Mouse (Mus musculus) layer of hippocampus, adult 8-10 months (tissue): ENCODE measurements around the gene Herc1. TPM values are rescaled to one million over a fixed set of nuclear protein-coding genes. Genes with fewer than 3 reads are reported as not detected.

Source experiments
- DNase-seq, 2 experiments: peaks; one replicate each; pipeline ENCODE4 v3.0.0; 2022; ENCODE audit warnings: low spot score in 2 of 2
- total RNA-seq, 4 experiments: library from RNA; stranded (reverse); gene quantifications; 2 replicates each; pipeline ENCODE4 v1.2.4; 2022

Herc1 gene
- total RNA-seq, 4 experiments from 2014 or later, result 102 to 128 (median 112) TPM

DNA sequence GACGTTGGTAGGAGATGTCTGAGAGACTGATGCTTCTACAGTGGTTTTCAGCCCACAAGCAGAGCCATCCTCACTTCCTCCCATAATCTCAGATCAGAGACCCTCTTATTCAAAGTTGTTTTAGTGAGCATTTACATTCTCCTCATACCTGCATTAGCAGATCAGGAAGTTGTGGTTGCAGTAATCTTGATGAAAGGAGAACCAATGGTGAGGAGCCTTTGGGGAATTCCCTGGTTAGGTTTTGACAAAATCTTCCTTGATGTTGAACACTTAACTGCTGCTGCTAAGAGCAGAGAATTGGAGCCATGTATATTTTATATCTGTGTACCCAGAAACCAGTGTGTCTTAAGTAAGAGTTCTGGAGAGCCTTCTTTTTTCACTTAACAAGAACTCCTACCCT lies 142.1 kb downstream of the Herc1 start:
- DNase-seq, result no peak

DNA sequence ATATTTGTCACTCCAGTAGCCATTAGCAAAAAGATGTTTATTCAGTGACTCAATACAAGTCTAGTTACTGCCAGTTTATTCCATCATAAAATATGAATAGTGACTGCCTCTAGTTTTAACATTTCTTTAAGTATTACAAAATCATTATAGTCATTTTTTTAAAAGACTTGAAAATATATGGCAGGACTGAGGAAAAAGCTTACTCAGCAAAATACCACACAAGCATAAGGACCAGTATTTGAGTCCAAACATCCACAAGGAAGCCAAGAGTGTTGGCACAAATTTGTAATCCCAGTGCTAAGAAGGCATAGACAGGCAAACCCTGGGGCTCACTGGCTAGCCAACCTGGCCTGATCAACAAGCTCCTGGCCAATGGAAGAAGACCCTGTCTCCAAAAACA lies 143.7 kb downstream of the Herc1 start:
- no peak for DNase-seq

DNA sequence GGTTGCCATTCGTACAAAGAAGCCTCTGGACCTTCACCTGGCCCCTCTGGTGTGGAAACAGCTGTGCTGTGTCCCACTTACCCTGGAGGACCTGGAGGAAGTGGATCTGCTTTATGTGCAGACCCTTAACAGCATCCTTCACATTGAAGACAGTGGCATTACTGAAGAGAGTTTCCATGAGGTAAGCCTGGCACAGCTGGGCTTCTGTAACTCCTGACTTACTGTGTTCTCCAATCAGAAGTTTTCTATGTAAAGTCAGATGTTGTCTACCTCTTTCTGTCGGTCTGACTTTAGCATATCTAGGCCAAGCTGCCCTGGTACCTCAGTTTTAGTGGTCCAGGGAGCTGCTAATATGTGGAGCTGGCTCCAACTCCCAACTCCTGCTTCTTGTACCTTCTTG lies 151.0 kb downstream of the Herc1 start:
- DNase-seq, result no peak

DNA sequence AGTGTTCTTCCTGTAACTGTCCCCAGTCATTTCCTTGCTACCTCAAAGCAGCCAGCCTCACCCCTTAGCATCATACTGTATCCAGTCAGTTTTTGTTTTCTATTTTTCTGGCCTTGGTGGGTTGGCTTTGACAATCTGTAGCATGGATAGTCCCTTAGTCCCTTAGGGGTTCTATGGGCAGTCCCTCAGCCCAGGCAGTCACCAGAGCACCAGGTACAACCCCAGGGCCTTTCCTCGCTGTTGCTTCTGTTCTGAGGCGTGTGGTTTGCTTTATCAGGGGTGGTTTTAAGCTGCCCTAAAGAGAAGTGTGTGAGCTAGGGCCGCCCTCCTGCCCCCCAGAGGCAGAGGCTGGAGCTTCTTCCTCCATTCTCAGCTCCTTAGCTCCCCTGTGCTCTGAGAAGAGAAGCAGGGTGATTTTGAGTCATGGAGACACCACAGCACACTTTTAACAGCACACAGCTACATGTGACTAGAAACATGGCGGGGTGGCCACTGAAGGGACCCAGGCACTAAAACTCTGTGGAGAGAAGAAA lies 153.7 kb downstream of the Herc1 start:
- DNase-seq, result no peak

DNA sequence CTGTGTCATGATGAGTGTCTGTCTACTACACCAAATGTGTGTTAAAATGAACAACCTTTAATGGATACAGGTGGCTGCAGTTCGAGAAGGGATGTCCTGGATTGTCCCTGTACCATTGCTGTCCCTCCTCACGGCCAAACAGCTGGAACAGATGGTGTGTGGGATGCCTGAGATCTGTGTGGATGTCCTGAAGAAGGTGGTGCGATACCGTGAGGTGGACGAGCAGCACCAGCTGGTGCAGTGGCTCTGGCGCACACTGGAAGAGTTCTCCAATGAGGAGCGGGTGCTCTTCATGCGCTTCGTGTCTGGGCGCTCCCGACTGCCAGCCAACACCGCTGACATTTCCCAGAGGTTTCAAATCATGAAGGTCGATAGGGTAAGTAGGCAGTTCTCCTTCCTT lies 154.3 kb downstream of the Herc1 start:
- DNase-seq, result peak in 1 of 2 experiments; percentile 55

DNA sequence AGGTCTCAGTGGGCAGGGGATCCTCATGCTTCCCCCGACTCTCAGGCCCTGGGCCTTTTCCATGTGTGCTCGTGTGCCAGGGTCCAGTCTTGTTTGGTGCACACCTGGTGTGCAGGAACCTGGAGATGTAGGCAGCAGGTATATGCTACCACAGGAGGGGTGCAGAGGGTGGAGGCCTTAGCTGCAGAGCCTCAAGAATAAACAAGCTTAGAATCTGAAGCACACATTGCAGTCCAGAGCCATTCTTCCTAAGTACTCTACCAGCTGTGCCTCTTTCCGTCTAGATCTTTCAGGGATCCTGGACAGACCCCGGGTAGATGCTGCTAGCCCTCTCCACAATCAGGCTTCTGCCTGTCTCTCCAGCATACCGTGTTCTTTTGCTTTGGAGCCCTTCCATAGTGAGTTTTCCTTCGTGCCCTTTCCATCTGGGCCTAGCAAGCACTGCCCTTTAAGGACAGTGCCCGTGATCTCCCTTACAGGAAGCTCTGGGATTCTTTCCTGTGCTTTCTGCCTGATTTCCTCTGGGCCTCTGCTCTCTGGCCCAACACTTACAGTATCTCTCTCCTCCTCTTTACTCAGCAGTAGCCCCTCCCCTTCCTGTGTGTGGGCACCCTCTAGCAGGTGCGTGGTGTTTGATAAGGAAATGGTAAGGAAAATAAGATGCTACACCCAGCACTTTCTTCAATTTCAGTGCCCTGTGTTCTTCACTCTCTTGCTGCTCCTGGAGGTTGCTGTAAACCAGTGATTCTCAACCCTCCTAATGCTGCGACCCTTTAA lies 155.1 kb downstream of the Herc1 start:
- no peak for DNase-seq

DNA sequence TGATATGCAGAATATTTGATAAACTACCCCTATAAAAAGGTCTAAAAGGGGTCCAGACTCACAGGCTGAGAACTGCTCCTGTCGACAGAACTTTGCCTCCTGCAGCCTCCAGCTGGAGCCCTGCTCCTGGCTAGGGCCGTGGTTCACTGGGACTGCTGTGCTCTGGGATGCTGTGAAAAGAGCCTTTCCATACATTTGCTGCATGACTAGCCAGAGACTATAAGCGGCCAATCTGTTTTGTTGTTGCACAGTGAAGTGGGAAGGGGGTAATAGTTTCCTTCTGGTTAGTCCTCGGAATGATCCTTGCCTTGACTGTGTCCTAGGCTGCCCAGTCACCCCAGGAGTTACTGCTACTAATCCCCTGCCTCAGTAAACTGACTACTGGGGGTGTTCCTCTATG lies 155.8 kb downstream of the Herc1 start:
- DNase-seq, result no peak

DNA sequence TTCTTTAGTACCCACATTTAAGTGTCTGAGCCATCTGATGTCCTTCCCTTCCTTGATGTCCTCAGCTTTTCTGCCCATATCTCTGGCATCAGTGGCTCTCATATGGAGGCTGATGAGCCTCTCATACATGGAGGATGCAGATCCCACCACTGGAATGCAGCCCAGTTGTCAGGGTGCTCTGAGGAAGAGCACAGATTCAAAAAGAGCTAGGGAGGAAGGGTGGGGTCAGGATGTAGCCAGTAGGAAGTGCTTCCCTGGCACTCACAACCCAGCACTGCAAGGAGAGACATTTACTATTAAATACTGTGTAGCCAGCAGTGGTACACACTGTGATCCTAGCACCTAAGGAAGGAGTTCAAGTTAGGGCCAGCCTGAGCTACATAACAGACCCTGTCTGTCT lies 156.2 kb downstream of the Herc1 start:
- no peak for DNase-seq

DNA sequence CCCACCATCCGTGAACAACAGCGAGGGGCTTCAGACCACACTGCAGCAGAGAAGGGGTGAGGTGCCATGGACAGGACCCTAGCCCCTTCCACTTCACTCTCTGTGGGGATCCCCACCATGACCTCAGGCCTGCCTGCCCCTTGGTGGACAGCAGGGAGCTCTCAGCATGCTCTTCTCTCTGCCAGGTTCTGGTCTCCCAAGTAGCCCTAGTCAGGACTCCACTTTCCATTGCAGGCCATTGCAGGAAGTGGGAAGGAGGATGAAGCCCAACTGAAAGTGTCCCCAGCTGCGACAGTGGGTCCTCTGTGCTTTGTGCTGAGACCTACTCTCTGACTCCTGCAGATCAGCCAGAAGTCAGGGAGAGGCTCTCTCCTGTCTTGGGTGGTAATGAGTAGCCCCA lies 157.4 kb downstream of the Herc1 start:
- no peak for DNase-seq

DNA sequence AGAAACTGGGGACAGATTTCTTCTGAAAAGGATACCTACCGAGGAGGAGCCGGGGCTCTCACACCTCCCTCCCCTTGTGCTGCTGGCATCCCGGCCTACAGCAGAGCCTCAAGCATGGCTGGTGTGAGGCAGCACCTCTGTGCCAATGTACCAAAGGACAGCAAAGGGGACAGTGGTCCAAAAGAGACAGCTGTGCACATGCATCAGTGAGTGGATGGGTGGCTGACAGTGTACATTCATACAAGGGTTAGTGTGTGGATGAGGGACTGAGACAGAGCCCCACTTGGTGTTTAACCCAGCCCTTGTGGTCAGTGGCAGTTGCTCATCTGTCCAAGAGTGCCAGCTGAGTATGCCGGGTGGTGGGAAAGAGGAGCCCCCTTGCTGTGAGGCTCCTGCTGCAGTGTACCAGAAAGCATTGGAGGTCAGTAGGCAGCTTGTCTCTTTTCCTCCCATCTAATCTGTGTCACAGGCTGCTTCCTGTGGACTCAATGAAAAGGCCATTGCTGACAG lies 158.7 kb downstream of the Herc1 start:
- no peak for DNase-seq

DNA sequence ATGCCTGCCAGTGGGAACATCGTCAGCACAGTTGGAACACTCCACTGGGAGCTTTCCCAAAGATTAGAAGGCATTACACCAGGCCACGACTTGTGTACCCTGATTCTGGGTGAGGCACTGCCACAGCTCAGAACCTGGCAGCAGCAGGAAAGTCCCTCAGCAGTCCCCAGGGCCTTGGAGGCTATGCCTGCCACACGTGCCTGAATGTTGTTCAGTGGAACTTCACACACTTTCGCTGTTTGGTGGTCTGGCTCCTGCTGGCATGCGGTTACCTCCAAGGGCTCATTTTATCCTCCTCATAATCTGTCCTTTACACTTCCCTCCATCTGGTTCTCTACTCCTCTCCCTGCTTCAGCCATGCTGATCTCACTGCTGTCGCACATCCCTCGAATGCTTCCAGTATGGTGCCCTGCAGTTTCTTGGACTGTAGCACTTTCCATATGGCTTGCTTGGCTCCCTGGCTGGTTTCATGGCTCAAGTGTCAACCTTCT lies 160.1 kb downstream of the Herc1 start:
- no peak for DNase-seq

DNA sequence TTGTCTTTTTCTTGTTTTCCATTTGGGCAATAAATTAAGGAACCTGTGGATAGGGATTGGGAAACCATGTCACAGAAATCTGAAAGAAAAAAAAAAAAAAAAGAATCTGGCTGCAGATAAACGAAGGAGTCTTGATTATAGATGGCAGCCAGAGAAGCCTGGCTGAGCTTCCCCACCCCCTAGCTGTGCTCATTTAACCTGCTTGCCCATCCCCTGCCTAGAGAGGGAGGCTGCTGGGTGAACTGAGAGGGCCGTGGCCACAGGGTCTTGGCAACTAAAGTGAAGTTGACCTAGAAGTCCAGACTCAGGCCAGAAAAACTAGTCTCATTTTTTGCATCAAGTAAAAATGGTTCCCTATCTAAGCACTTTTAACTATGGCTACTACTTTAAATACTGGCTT lies 160.7 kb downstream of the Herc1 start:
- no peak for DNase-seq

DNA sequence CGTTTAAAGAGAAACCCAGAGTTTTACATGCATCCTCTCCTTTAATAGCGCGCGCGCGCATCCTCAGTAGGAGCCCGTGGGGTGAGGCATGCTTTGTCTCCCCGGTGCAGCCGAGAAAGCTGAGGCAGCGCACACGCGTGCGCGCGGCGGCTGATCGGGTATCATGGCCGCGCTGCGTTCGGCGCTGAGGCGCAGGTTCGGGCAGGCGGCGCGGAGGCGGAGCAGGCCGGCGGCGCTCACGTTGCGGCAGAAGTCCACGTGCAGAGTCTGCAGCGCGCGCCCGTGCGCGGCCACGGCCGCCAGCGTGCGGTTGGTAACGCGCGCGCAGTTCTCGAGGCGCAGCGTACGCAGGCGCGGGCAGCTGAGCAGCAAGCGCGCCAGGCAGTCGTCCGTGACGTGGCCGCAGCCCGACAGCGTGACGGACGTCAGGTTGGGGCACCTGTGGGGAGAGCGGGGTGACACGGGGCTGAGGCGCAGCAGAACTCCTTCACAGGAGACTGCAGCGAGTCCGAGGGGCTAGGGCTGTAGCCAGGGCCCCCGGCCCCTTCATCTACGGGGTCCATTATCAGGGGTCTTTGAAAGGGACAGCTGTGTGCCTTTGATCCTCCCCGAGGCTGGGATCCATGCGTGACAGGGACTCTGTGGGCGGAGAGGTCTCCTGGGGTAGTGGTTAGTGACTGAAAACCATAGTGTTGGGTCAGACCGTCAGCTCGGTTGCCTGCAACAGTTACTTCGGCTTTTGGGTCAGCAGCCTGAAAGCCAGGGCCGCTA lies 161.5 kb downstream of the Herc1 start:
- peak; percentile 93 to 96 for DNase-seq

DNA sequence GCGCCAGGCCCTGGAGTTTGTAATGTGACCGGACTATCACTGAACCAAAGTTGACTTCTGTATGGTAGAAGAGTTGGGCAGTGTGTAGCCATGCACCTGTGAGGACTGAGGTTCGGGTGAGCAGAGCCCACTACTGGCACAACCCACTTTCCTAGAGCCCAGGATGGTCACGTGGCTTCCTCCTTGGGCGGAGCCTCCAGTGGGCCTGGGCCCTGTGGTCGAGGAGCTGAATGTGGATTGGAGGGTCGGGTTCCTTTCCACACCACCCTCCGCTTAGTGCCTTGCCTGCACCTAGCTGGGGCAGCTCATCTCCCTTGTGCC lies 162.1 kb downstream of the Herc1 start:
- peak; percentile 84 to 86 for DNase-seq

DNA sequence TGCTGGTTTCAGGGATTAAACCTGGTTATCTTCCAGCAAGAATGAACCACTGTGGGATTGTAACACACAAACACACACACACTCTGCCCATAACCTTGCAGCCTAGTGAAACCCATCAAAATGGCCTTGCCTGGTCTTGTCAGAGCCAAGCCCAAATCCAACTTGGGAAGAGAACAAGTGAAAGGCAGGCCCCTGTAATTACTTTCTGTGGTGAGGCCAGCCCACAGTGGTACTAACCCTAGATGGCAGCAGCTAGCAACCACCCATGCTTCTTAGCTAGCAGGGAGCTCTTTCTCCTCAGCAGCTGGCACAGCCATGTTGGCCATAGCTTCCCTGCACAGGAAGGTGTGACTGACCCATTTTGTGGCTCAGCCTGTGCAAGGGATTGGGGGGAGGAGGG lies 162.9 kb downstream of the Herc1 start:
- no peak for DNase-seq

DNA sequence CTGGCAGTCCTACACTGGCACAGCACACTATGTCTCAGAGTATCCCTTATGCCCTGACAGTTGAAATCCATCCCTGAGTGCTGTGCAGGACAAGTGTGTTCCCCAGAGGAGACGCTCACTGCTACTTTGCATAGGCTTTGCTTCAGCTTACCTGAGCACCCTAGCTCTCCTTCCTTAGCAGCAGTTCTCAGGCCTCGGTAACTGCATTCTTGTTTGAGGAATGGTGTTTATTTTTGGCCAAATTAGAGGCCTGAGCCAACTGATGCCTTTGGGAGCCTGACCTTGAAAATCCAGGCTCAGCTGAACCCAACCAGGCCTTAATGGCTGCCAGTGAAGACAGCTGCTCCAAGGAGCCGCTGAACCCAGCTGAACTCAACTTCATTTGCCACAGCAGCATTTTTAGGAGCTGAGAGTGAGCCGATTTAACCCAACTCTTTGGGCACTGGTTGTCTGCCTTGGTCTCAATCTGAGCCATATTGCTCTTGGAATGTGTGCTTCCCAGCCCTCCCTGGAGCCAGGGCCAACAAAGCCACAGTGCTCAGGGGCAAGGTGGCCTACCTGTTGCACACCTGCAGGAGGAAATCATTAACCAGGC lies 163.5 kb downstream of the Herc1 start:
- DNase-seq, result no peak

DNA sequence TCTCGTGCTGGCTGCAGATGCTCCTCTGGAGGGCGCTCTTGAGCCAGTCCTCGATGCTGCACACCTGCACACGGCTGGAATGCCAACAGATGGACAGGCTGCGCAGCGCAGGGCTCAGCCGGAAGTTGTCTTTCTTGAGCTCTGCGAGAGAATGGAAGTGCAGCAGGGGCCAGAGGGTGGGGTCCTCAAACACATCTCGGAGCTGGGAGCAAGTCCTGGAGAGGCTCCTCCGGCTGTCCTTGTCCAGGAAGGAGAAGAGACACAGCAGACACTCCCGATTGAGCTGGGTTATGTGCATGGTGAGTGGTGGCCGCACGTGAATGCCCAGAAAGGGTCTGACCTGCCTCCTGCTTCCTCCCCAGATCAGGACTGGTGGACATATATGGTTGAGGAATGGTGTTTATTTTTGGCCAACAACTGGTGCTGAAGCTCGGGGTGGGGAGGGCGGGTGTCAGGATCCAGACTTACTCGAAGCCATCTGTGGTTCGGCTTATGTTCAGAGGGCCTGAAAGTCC lies 164.1 kb downstream of the Herc1 start, which contains the start of gene Fbxl22:
Gene Fbxl22 (minus strand): TSS at position 338 of the 515 bp plus-strand sequence.
- peak in 1 of 2 experiments; percentile 48 for DNase-seq

DNA sequence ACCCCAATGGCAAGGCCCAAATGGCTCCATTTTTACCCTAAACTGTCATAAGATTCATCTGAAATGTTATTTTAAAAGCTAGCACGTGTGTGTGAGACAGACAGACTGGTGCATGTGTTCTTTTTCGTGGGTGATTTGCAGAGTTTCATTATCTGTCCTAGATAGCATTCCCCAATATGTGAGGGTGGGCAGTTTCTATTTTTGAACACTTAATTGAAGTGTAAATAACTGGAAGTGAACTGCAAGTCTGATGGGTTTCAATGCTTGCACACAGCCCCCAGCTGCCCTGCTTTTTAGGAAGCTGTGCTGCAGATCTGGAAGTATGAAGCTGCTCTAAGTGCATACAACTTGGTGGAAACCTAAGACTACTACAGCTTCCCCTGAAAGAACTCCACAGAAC lies 164.9 kb downstream of the Herc1 start:
- no peak for DNase-seq

DNA sequence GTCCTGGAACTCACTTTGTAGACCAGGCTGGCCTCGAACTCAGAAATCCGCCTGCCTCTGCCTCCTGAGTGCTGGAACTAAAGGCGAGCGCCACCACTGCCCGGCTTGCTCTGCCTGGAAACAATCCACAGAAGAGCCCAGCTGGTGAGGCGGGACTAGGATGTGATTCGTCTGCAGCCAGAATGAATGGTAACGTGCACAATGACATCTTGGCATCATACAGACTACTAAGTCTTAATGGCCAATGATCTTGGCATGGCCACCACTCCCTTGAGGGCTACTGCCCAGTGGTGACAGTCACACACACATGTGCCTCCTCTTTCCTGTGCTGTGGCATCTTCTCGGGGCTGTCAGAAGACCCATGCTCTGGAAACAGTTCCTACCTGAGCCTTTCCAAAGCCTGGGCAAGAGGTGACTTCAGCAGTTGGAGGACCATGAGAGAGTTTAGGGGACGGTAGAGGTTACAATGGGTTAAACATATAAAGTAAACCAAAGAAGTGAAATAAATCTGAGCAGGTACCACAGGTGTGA lies 165.5 kb downstream of the Herc1 start:
- DNase-seq, result no peak

DNA sequence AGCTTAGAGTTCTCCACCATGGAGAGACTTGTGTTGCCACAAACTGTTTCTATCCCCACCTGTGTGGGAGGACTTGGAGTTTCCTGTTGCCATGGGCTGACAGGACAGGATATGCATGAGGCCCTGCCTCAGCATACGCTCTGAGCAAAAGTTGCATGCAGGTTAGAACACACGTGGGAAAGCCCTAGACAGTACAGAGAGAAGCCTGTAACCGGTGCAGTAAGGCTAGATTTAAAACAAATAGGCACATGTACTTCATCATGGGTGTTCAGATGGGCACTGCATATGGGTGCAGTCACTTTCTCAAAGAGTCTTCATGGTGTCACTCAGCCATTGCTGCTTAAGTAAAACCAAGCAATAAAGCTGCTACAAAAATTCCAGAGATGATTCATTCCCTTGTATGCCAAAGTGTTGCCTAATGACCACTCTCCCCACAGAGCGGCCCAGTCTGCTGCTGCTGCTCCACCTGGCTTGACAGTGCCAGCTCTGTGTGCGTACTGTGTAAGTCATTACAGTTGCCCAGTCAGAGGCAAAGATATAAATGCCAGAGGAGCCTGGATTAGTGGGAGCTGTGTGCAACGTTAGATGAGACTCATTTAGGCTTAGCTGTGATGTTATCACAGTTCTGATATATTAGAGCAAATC lies 166.2 kb downstream of the Herc1 start:
- DNase-seq, result no peak

DNA sequence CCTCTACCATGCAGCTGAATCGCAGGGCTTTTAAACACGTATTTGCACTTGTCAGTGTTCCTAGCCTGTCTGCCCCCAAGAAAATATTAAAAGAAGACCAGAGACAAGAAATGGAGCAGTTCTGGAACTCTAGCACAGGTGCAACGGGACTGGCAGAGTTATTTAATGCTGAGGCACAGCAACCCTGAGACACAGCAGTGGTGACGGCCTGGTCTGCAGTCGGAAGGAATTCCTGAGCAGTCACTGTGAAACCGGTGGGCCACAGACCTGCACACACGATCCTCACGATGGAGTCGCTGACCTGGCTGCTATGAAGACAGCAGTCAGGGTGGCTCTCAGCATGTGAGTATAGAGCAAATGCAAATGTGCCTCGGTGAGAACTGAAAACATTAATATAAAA lies 167.5 kb downstream of the Herc1 start:
- DNase-seq, result no peak
